Mouse (Mus musculus): ENCODE results near the gene Tspear.
A peak's percentile ranks its signal among the peaks of the same experiment; 100 is the strongest.

The Tspear gene

GRCm38 (mm10) chr10:77882553-77882952 is 196.2 kb downstream of the Tspear start:
- no peak for DNase-seq

- DNase-seq = no peak
Measured at GRCm38 (mm10) chr10:77886007-77886747, 199.8 kb downstream of the Tspear start.

GRCm38 (mm10) chr10:77890987-77891565 is 204.7 kb downstream of the Tspear start:
- no peak for DNase-seq

- no peak for DNase-seq
Measured at GRCm38 (mm10) chr10:77895562-77895961, 209.2 kb downstream of the Tspear start.

GRCm38 (mm10) chr10:77900126-77900525 is 213.8 kb downstream of the Tspear start:
- DNase-seq = peak; percentile 48 to 52

- no peak for DNase-seq
Measured at GRCm38 (mm10) chr10:77900903-77901818, 214.8 kb downstream of the Tspear start.

GRCm38 (mm10) chr10:77901871-77902210 is 215.5 kb downstream of the Tspear start:
- peak in 1 of 2 experiments; percentile 24 for DNase-seq

GRCm38 (mm10) chr10:77902211-77902893 is 216.0 kb downstream of the Tspear start, which contains the start of gene Lrrc3:
TSS of gene Lrrc3 (minus strand) at chr10:77902536.
- peak; percentile 73 to 81 for DNase-seq

GRCm38 (mm10) chr10:77902894-77903715 is 216.7 kb downstream of the Tspear start:
- peak; percentile 47 to 65 for DNase-seq

GRCm38 (mm10) chr10:77912605-77913004 is 226.2 kb downstream of the Tspear start:
- no peak for DNase-seq

GRCm38 (mm10) chr10:77913292-77913691 is 226.9 kb downstream of the Tspear start:
- DNase-seq = peak in 1 of 2 experiments; percentile 16

GRCm38 (mm10) chr10:77916636-77917335 is 230.4 kb downstream of the Tspear start:
- DNase-seq = peak; percentile 66 to 83

GRCm38 (mm10) chr10:77921009-77921408 is 234.6 kb downstream of the Tspear start:
- DNase-seq = no peak

GRCm38 (mm10) chr10:77922681-77923080 is 236.3 kb downstream of the Tspear start:
- peak in 1 of 2 experiments; percentile 12 for DNase-seq

GRCm38 (mm10) chr10:77926140-77926539 is 239.8 kb downstream of the Tspear start:
- DNase-seq = peak; percentile 48 to 67

GRCm38 (mm10) chr10:77927375-77927774 is 241.0 kb downstream of the Tspear start:
- DNase-seq = no peak
